Mouse (Mus musculus) cerebellum, adult 9-10 months (tissue): ENCODE measurements around the gene Tcl1b1.
"Not testable (repeated sequence)": the region's sequence is repeated elsewhere in the genome, so short reads cannot be mapped to it uniquely, and the experiment has no call there.

Experiments
- DNase-seq: peaks from one replicate; pipeline ENCODE4 v3.0.0; 2022

Gene Tcl1b1

DNA sequence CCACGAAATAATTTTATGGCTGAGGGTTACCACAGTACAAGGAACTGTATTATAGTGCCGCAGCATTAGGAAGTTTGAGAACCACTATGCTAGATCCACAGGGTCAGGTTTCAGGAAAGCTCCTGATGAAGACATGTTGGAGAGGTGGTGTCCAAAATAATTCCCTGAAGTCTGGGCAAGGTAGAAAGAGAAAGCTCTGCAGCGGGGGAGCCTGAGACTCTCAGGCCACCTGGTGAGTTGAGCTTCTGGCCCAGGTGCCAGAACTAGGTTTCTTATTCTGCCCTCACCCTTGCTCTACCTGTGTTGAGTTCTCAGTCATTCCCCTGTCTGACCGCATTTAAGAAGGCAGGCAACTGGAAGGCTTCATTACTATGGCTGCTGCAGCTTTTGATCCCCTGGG, at the start of gene Tcl1b1:
TSS of gene Tcl1b1 (plus strand) at position 301 of the 400 bp plus-strand sequence.
- DNase-seq, result no peak

DNA sequence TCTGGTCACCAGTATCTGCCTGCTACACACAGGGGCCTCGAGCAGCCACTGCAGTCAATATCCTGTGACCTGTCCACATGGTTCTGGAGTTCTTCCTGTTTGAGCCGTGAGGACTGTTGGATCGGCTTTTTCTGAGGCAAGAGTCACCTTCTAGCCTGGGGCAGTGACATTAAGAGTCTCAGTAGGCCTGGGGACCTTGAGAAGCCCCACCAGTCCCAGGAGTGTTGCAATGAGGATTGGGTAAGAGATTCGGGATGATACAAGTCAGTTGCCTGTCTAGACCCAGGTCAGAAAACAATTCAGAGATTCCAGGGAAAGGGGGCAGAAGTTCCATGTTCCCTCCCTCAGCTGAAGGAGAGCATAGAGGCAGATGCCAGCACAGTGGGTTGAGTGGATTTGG, 49.7 kb upstream of the Tcl1b1 start:
- no peak for DNase-seq

DNA sequence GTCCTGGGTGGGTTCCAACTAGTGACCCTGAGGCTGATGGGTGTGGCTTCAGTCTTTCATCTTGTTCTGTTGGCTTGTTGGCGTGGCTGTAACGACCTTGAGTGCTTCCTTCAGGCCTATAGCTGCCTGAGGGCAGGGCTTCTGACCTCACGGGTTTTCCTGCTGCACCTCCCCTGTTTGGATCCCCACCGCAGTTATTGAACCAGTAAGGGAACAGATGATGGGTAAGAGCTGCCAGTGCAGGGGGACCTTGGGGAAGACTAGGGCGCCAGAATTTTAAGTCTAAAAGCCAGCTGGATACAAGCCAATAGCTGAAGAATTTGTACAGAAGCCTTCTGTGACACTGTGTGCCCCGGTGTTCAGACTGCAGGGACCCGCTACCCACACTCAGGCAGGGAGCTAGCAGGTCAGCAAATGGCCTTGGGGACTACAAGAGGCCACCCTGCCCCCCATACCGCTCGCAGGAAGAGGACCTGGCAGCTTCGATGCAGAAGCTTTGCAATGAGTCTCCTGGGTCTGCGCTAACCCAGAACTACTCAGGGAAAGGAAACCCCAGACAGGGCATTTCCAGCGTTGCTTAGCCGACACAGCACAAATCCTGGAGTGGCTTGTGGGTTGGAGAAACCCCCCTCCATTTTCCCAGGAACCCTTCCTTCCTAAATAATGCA, 47.0 kb upstream of the Tcl1b1 start:
- DNase-seq, result no peak

DNA sequence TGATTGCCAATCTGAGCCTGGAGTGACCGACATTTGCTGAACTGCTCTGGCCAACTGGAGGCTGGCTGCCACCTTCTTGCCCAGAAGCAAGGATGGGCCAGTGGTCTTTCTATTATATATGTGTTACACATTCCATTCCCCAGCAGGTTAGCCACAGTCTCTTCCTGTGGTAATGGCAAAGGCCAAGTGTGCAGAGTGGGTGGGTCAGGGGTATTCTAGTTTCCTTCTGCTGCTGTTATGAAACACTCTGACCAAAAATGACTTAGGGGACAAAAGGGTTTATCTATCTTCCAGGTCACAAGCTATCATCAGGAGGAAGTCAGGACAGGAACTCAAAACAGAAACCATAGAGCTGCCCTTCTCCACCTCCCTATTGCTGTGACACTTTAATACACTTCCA, 42.8 kb upstream of the Tcl1b1 start:
- DNase-seq, result no peak

DNA sequence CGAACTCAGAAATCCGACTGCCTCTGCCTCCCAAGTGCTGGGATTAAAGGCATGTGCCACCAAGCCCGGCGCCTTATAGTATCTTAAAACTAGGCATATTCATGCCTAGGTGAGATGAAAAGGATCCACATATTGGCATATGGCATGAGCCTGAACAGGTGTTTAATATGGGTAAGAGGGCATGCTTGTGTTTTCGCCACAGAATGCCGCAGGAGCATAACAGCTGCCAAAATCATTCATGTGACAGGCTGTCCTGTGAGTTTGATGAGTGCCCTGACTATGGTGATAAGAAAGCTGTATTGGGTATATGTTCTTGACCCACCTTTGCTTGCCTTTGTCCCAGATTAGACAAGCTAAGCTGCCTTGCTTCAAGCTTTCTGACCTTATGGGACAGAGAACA, 34.1 kb upstream of the Tcl1b1 start:
- no peak for DNase-seq

DNA sequence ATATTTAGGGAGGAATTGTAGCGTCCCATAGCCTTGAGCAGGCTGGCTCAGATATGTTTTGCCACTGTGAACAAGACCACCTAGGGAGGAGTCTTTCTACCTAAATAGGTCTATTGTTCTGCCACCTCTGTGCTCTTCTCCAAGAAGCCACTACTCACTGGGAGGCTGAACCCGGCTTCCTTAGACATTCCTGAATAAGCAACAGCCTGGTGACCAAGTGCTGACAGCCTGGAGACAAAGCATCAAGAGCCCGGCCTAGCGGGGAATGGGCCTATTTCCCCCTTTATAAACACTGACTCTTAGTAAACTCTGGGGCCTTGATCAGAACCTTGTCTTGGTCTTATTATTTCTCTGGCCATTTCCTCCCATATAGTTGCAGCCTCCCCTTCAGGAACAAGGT, 33.0 kb upstream of the Tcl1b1 start:
- no peak for DNase-seq

DNA sequence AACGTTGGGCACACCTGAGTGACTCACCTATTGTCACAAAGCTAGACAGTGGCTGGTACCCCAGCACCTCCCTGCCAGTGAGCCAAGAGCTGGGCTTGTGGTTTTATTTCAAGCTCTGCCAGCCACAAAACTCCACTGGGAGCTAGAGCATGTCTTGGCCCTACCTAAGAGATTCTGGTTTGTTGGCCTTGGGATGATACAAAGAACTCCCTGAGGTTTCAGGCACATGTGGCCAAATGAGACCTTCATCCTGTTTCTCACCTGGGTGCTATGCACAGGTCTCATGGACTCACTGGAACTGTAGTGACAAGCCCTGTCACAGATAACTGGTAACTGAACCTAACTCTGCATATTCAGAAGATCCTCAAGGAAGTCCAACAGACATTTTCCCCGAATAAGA, 31.9 kb upstream of the Tcl1b1 start:
- no peak for DNase-seq

DNA sequence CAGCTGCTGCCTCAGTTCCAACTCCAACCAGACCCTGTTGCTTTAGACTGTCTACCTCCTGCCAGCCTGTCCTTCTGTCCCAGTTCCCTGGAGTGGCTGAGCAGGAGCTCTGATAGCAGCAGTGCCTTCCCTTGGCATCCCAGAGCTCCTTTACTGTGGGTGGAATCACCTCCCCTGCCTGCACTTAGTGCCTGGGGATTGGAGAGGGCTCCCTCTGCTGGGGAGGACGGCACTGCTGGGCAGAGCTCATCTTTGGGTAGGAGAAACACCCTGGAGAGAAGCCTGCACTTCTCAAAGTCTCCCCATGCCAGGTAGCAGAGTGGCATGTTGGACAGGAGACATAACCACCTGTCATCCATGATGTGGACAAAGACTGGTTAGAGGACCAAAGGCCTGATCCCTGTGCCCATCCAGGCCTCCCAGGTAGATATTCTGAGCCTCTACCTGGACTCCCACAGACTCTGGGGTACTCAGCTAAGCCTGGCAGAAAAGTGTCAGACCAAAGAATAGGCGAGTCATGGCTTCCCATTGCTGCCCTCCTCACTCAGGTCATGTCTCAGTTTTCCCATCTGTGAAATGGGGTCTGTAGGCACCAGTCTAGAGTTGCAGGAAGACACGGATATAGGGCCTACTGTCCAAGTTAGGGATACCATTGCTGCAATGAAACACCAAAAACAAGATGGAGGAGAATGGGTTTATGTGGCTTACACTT, 29.8 kb upstream of the Tcl1b1 start:
- DNase-seq, result not testable (repeated sequence)

DNA sequence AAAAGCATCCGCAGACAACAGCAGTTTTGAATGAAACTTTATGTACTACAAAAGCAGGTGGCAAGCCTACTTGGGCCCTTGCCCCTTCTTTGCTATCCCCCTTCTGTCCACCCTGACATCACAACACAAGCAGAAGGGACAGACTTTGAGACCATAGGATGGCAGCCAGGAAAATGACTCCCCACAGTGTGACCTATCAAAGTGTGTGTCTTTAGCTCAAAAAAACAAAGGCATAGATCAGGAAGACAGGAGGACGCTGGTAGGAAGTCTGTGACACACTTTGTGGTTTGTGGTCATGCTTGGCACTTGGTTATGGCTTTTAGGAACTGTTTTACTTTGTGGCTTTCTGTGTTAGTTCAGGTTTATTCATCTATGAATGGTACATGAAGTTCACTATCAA, 25.3 kb upstream of the Tcl1b1 start:
- not testable (repeated sequence) for DNase-seq

DNA sequence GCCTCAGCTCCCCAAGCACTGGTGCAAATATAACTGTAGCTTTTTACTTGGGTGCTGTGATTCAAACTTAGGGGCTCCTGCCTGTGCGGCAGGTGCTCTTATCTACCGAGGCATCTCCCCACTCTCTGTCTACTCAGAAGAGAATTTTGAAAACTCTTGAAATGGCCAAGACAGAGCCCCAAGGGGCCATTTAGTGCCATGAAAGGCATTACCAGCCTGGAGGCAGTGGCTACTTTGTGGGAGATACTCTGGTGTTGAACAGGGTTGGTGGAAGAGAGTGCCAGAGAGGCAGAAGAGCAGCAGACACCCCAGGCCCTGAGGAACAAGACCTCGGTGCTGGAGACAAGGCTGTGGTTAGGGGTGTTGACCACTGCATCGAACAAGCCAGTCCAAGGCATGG, 24.7 kb upstream of the Tcl1b1 start:
- DNase-seq, result not testable (repeated sequence)

DNA sequence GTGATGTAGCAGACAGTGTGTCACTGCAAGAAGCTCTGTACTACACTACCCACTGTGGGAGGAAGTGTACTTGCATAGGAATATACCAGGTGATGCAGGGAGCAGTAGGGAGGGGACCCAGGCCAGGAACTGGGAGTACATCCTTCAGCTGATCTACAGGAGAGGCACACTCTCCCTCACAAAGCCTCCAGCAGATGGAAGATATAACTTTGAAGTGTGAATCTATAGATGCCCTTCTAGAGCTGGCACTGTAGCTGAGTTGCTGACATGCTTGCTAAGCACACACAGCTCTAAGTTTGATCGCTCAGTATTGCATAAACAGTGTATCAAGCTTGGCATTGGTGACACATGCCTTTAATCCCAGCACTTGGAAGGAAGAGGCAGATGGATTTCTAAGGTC, 21.8 kb upstream of the Tcl1b1 start:
- not testable (repeated sequence) for DNase-seq

DNA sequence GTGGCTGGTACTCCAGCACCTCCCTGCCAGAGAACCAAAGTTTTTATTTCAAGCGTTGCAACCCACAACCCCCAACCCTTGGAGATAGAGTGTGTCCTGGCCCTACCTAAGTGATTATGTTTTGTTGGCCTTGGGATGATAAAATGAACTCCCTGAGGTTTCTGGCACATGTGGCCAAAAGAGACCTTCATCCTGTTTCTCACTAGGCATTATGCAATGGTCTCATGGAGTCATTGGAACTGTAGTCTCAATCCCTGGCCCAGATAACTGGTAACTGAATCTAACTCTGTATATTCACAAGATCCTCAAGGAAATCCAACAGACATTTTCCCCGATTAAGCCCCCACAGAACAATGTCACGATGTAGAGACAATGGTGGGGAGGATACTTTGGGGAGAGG, 16.4 kb upstream of the Tcl1b1 start:
- DNase-seq, result no peak

DNA sequence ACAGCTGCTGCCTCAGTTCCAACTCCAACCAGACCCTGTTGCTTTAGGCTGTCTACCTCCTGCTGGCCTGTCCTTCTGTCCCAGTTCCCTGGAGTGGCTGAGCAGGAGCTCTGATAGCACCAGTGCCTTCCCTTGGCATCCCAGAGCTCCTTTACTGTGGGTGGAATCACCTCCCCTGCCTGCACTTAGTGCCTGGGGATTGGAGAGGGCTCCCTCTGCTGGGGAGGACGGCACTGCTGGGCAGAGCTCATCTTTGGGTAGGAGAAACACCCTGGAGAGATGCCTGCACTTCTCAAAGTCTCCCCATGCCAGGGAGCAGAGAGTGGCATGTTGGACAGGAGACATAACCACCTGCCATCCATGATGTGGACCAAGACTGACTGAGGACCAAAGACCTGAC, 14.6 kb upstream of the Tcl1b1 start:
- DNase-seq, result not testable (repeated sequence)

DNA sequence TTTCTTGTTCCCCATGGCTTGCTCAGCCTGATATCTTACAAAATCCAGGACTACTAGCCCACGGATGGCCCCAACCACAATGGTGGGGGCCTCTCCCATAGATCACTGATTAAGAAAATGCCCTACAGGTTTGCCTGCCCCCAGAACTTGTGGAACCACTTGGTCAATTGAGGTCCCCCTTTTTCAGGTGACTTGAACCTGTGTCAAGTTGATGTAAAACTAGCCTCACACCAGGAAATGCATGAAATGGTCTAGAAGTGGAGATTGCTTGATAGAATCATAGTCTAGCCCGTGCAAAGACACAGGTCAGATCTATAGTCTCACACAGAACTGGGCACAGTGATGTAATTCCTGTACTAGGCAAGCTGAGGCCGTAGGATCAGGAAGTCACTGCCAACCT, 13.8 kb upstream of the Tcl1b1 start, which contains the start of gene Tcl1b2:
TSS of gene Tcl1b2 (plus strand) at position 301 of the 400 bp plus-strand sequence.
- no peak for DNase-seq

DNA sequence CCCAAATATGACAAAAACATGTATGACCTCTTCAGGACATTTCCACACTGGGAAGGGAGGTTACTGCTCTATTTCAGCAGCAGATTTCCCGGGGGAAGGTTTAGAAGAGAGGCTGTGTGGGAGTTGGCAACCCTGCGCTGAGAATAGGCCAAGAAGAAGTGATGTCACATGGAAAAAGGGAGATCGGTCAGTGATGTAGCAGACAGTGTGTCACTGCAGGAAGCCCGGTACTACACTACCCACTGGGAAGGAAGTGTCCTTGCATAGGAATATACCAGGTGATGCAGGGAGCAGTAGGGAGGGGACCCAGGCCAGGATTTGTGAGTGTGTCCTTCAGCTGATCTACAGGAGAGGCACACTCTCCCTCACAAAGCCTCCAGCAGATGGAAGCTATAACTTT, 4.2 kb upstream of the Tcl1b1 start:
- not testable (repeated sequence) for DNase-seq

DNA sequence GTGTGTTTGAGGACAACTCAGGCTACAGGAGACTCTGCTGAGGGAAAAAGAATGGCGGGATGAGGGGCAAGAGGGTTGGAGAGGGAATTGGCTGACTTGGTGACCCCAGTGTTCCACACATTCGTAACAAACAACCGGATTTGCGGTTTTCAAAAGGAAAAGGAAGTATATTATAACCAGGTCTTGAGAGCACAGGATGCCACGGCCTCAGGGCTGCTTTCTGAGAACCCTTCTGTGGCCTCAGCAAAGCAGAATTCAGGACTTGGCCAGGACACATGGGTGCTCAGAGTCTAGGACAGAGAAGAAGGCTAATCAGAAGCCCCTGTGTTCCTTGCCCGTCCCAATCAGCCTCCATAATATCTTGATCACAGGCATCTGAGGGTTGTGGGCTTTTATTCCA, 648 bp upstream of the Tcl1b1 start:
- DNase-seq, result no peak

DNA sequence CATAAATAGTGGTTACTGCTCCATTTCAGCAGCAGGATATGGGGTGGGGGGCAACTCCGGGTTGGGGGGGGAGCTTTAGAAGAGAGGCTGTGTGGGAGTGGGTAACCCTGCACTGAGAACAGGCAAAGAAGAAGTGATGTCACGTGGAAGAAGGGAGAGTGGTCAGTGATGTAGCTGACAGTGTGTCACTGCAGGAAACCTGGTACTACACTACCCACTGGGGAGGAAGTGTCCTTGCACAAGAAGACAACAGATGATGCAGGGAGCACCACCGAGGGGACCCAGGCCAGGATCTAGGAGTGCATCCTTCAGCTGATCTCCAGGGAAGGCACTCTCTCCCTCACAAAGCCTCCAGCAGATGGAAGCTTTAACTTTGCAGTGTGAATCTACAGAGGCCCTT, 7.2 kb downstream of the Tcl1b1 start:
- no peak for DNase-seq

DNA sequence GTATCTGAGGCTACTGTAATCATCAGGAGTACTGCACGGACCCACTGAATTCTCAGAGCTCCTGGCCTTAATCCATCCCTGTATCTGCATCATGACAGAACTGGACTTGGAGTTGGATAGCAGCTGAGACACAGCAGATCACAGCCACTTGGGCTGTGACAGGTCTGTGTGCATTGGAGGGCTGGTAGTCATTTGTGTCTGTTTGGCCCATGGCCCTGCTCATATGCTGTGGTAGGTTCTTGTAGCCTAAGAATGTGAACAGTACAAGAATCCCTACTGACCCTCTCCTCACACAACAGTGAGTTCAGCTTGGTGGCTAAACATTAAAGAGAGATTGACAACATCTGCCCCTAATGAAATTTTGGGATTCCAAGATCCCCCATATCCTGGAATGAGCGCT, 13.9 kb downstream of the Tcl1b1 start:
- no peak for DNase-seq

DNA sequence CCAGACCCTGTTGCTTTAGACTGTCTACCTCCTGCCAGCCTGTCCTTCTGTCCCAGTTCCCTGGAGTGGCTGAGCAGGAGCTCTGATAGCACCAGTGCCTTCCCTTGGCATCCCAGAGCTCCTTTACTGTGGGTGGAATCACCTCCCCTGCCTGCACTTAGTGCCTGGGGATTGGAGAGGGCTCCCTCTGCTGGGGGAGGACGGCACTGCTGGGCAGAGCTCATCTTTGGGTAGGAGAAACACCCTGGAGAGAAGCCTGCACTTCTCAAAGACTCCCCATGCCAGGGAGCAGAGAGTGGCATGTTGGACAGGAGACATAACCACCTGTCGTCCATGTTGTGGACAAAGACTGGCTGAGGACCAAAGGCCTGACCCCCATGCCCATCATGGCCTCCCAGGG, 14.8 kb downstream of the Tcl1b1 start:
- peak; percentile 9 for DNase-seq

DNA sequence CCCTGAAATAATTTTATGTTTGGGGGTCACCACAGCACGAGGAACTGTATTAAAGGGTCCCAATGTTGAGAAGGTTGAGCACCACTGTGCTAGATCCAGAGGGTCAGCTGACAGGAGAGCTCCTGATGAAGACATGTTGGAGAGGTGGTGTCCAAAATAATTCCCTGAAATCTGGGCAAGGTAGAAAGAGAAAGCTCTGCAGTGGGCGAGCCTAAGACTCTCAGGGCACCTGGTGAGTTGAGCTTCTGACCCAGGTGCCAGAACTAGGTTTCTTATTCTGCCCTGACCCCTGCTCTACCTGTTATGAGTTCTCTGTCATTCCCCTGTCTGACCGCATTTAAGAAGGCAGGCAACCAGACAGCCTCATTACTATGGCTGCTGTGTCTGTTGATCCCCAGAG, 16.6 kb downstream of the Tcl1b1 start, which contains the start of gene Tcl1b5:
TSS of gene Tcl1b5 (plus strand) at position 301 of the 400 bp plus-strand sequence.
- DNase-seq, result not testable (repeated sequence)

DNA sequence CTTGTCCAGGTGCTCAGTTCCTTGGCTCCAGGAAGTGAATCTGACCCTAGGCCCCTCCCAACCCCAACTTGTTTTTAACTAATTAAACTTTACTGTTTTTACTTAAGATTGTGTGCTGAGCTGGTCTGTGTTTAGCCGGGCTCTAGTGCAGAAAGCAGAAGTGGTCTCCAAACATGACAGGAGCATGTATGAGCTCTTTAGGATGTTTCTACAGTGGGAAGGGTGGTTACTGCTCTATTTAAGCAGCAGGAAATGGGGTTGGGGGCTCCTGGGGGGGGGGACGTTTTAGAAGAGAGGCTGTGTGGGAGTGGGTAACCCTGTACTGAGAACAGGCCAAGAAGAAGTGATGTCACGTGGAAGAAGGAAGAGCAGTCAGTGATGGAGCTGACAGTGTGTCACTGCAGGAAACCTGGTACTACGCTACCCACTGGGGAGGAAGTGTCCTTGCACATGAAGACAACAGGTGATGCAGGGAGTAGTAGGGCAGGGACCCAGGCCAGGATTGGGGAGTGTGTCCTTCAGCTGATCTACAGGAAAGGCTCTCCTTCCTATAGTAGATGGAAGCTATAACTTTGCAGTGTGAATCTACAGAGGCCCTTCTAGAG, 21.7 kb downstream of the Tcl1b1 start:
- DNase-seq, result not testable (repeated sequence)

DNA sequence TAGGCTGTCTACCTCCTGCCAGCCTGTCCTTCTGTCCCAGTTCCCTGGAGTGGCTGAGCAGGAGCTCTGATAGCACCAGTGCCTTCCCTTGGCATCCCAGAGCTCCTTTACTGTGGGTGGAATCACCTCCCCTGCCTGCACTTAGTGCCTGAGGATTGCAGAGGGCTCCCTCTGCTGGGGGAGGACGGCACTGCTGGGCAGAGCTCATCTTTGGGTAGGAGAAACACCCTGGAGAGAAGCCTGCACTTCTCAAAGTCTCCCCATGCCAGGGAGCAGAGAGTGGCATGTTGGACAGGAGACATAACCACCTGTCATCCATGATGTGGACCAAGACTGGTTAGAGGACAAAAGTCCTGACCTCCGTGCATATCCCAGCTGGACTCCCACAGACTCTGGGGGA, 29.5 kb downstream of the Tcl1b1 start:
- DNase-seq, result not testable (repeated sequence)

DNA sequence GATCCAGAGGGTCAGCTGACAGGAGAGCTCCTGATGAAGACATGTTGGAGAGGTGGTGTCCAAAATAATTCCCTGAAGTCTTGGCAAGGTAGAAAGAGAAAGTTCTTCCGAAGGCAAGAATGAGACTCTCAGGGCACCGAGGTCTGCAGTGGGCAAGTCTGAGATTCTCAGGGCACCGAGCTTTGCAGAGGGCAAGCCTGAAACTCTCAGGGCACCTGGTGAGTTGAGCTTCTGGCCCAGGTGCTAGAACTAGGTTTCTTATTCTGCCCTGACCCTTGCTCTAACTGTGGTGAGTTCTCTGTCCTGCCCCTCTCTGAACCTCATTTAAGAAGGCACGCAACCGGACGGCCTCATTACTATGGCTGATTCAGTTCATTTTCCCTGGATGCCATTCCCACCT, 31.3 kb downstream of the Tcl1b1 start, which contains the start of gene Tcl1b3:
TSS of gene Tcl1b3 (plus strand) at position 301 of the 400 bp plus-strand sequence.
- not testable (repeated sequence) for DNase-seq
